Mouse (Mus musculus) ES-Bruce4 (cell line): ENCODE data around the gene Smpd4.

Experiments used
- CTCF ChIP-seq: IDR thresholded peaks from one replicate; pipeline ENCODE4 v1.8.1; 2011; ENCODE audit warnings: low read depth, low read length
- POLR2A ChIP-seq: IDR thresholded peaks from one replicate; pipeline ENCODE4 v1.8.1; 2011; ENCODE audit warnings: low read length; ENCODE audit not compliant: insufficient read depth

GRCm38 (mm10) chr16:17665568-17665967, 46.4 kb downstream of the Smpd4 start:
- TF ChIP-seq POLR2A: no peak
- TF ChIP-seq CTCF: no peak
